Mouse (Mus musculus) embryonic facial prominence, embryonic 12.5 days (tissue): ENCODE data around the gene Bcl2l1. TPM values are rescaled to one million over a fixed set of nuclear protein-coding genes. Genes with fewer than 3 reads are reported as not detected.

Experiments
- microRNA-seq: library from miRNA; unstranded; fragments of <30 nt; microRNA quantifications from one replicate; pipeline ENCODE4, GENCODE M21; 2017
- polyA plus RNA-seq: library from polyadenylated mRNA; unstranded; fragments of >200 nt; fragmentation: Nextera tagmentation; extraction: Ambion mirVana; gene quantifications from 2 replicates; pipeline ENCODE4 v1.2.1, GENCODE M21; 2016

The Bcl2l1 gene
- polyA plus RNA-seq, 1 experiment from 2014 or later, result 105 TPM

Small RNA genes lying within 50 kb of the gene (microRNA-seq; reads per million reads assigned to microRNA genes)
- not detected for gene Gm23802
- gene Mir5622, result 0.73 reads per million

Other genes starting within 250 kb of the Bcl2l1 start
- gene Defb45, start 232.3 kb downstream of the Bcl2l1 start, polyA plus RNA-seq, result not detected in 2 replicates
- gene Defb36, start 227.4 kb downstream of the Bcl2l1 start, polyA plus RNA-seq, result not detected in 2 replicates
- gene Defb25, start 208.7 kb downstream of the Bcl2l1 start, polyA plus RNA-seq, result not detected in 2 replicates
- 1.1 and 1.6 TPM in 2 replicates for gene Rem1, start 204.8 kb downstream of the Bcl2l1 start, polyA plus RNA-seq
- gene H13, start 162.3 kb downstream of the Bcl2l1 start, polyA plus RNA-seq, result 129 and 131 TPM in 2 replicates
- gene Mcts2, start 144.7 kb downstream of the Bcl2l1 start, polyA plus RNA-seq, result 36.4 and 38.9 TPM in 2 replicates
- 168 and 170 TPM in 2 replicates for gene Id1, start 95.5 kb downstream of the Bcl2l1 start, polyA plus RNA-seq
- gene Cox4i2, start 77.6 kb downstream of the Bcl2l1 start, polyA plus RNA-seq, result 14.3 and 14.5 TPM in 2 replicates
- gene Tpx2, start 16.2 kb upstream of the Bcl2l1 start, polyA plus RNA-seq, result 92.4 and 106 TPM in 2 replicates
- 0.06 TPM in 1 of 2 replicates, not detected in the other for gene Mylk2, start 79.6 kb upstream of the Bcl2l1 start, polyA plus RNA-seq
- 0.80 and 0.84 TPM in 2 replicates for gene Foxs1, start 101.5 kb upstream of the Bcl2l1 start, polyA plus RNA-seq
- 0.90 and 1.4 TPM in 2 replicates for gene Dusp15, start 120.0 kb upstream of the Bcl2l1 start, polyA plus RNA-seq
- gene Ttll9, start 130.8 kb upstream of the Bcl2l1 start, polyA plus RNA-seq, result 0.50 and 0.97 TPM in 2 replicates
- gene Pdrg1, start 183.7 kb upstream of the Bcl2l1 start, polyA plus RNA-seq, result 121 and 123 TPM in 2 replicates
- gene Xkr7, start 200.1 kb upstream of the Bcl2l1 start, polyA plus RNA-seq, result 0.33 and 0.61 TPM in 2 replicates
- gene Ccm2l, start 234.2 kb upstream of the Bcl2l1 start, polyA plus RNA-seq, result 2.6 and 4.3 TPM in 2 replicates